Mouse (Mus musculus) kidney, embryonic 14.5 days (tissue): ENCODE data around the gene Zer1. TPM values are rescaled to one million over a fixed set of nuclear protein-coding genes. Genes with fewer than 3 reads are reported as not detected.

Experiments
- ATAC-seq: fragments of 200-750 bp; cut with Nextera tagmentation; 2 replicates; pipeline ENCODE4 v1.8.0; 2017; ENCODE audit warnings: moderate number of reproducible peaks, mild to moderate bottlenecking, moderate TSS enrichment, moderate library complexity; ENCODE audit not compliant: low FRiP score, low TSS enrichment
- H3K27ac ChIP-seq: fragments of 300-500 bp; sonication (generic); 2 replicates; pipeline ENCODE4 v1.5.1; 2014; ENCODE audit warnings: low read depth, mild to moderate bottlenecking, low read length, moderate library complexity, mixed read lengths
- H3K27me3 ChIP-seq: fragments of 300-500 bp; sonication (generic); 2 replicates; pipeline ENCODE4 v1.6.1; 2014; ENCODE audit warnings: mild to moderate bottlenecking, low read length; ENCODE audit not compliant: control insufficient read depth, insufficient read depth
- H3K36me3 ChIP-seq: fragments of 300-500 bp; sonication (generic); 2 replicates; pipeline ENCODE4 v1.6.1; 2014; ENCODE audit warnings: low read length, mixed read lengths; ENCODE audit not compliant: control insufficient read depth, insufficient read depth
- H3K4me1 ChIP-seq: fragments of 300-500 bp; sonication (generic); 2 replicates; pipeline ENCODE4 v1.6.1; 2014; ENCODE audit warnings: low read length, mixed read lengths; ENCODE audit not compliant: control insufficient read depth, insufficient read depth
- H3K4me2 ChIP-seq: fragments of 300-500 bp; sonication (generic); replicated peaks from 2 replicates; pipeline ENCODE4 v1.6.1; 2014; ENCODE audit warnings: low read depth, mild to moderate bottlenecking, low read length
- H3K4me3 ChIP-seq: fragments of 300-500 bp; sonication (generic); 2 replicates; pipeline ENCODE4 v1.5.1; 2014; ENCODE audit warnings: mild to moderate bottlenecking, low read length
- H3K9ac ChIP-seq: fragments of 300-500 bp; sonication (generic); 2 replicates; pipeline ENCODE4 v1.6.1; 2014; ENCODE audit warnings: low read depth, mild to moderate bottlenecking, low read length, moderate library complexity
- H3K9me3 ChIP-seq: fragments of 300-500 bp; sonication (generic); 2 replicates; pipeline ENCODE4 v1.6.1; 2016; ENCODE audit warnings: low read length; ENCODE audit not compliant: control insufficient read depth
- WGBS: fragments of 180-500 bp; shearing (Covaris S2); extraction: QIAGEN DNeasy Blood & Tissue Kit; methylation state at CpG from one replicate; pipeline ENCODE4 v1.1.7; 2014; 5-methylcytosine and 5-hydroxymethylcytosine counted together
- polyA plus RNA-seq: library from polyadenylated mRNA; unstranded; fragments of >200 nt; fragmentation: Nextera tagmentation; extraction: Ambion mirVana; gene quantifications from 2 replicates; pipeline ENCODE4 v1.2.1, GENCODE M21; 2014

Gene Zer1
- polyA plus RNA-seq, 1 experiment from 2014 or later, result 11.9 TPM

- H3K9ac ChIP-seq, result peak overlapping the region; percentile 97
- H3K4me1 ChIP-seq, result peaks cover 22% of the 10 kb centered on the region
- H3K4me3 ChIP-seq, result peak overlapping the region; percentile 100
- H3K27me3 ChIP-seq, result no peaks in the 10 kb centered on the region
- ATAC-seq, result peak; percentile 93
- H3K9me3 ChIP-seq, result no peaks in the 10 kb centered on the region
- H3K4me2 ChIP-seq, result peak overlapping the region; percentile 44
- peaks cover 29% of the 10 kb centered on the region for H3K36me3 ChIP-seq
- H3K27ac ChIP-seq, result peak overlapping the region; percentile 99
- under 1% methylated on average over 65 of the region's 101 CpGs for WGBS
Measured at GRCm38 (mm10) chr2:30066046-30066901, 58.1 kb downstream of the Zer1 start.

GRCm38 (mm10) chr2:30064298-30064697 is 60.1 kb downstream of the Zer1 start:
- H3K4me3 ChIP-seq, result no peak overlapping the region
- H3K9ac ChIP-seq, result peak overlapping the region; percentile 73; the same call in 1 of the 2 replicates
- no peak overlapping the region for H3K27ac ChIP-seq
- WGBS, result 47% methylated on average over 3 of the region's 3 CpGs
- H3K36me3 ChIP-seq, result peaks cover 15% of the 10 kb centered on the region
- no peaks in the 10 kb centered on the region for H3K27me3 ChIP-seq
- peaks cover 22% of the 10 kb centered on the region for H3K4me1 ChIP-seq
- H3K9me3 ChIP-seq, result no peaks in the 10 kb centered on the region
- peak overlapping the region; percentile 86 for H3K4me2 ChIP-seq
- no peak for ATAC-seq

- Histone ChIP-seq H3K9ac (peak overlapping the region; percentile 73), H3K4me2 (peak overlapping the region; percentile 86), H3K27me3 (no peaks in the 10 kb centered on the region), H3K4me1 (peaks cover 22% of the 10 kb centered on the region), H3K27ac (no peak overlapping the region; the same call in 1 of the 2 replicates), H3K9me3 (no peaks in the 10 kb centered on the region), H3K36me3 (peaks cover 10% of the 10 kb centered on the region), H3K4me3 (peak overlapping the region; percentile 68)
- WGBS, result 7% methylated on average over 3 of the region's 3 CpGs
- no peak for ATAC-seq
Measured at GRCm38 (mm10) chr2:30063791-30064190, 60.6 kb downstream of the Zer1 start.

- no peak for ATAC-seq
- no peaks in the 10 kb centered on the region for H3K9me3 ChIP-seq
Measured at GRCm38 (mm10) chr2:30063235-30063634, 61.1 kb downstream of the Zer1 start.

GRCm38 (mm10) chr2:30062249-30063093 is 61.9 kb downstream of the Zer1 start:
- Histone ChIP-seq H3K27ac (peak overlapping the region; percentile 95), H3K4me3 (peak overlapping the region; percentile 68), H3K27me3 (no peaks in the 10 kb centered on the region), H3K9ac (peak overlapping the region; percentile 73), H3K36me3 (no peaks in the 10 kb centered on the region), H3K4me2 (peak overlapping the region; percentile 86), H3K9me3 (no peaks in the 10 kb centered on the region), H3K4me1 (peaks cover 15% of the 10 kb centered on the region)
- peak; percentile 25; the same call in 1 of the 2 replicates for ATAC-seq
- under 1% methylated on average over 40 of the region's 40 CpGs for WGBS

More at GRCm38 (mm10) chr2:30063235-30063634, 61.1 kb downstream of the Zer1 start:
- H3K9ac ChIP-seq, result peak overlapping the region; percentile 73
- peaks cover 4% of the 10 kb centered on the region for H3K36me3 ChIP-seq
- no peaks in the 10 kb centered on the region for H3K27me3 ChIP-seq
- peaks cover 18% of the 10 kb centered on the region for H3K4me1 ChIP-seq
- H3K4me3 ChIP-seq, result peak overlapping the region; percentile 68
- 2% methylated on average over 8 of the region's 8 CpGs for WGBS
- H3K4me2 ChIP-seq, result peak overlapping the region; percentile 86
- peak overlapping the region; percentile 95 for H3K27ac ChIP-seq

- H3K27ac ChIP-seq, result peak overlapping the region; percentile 95
- peak overlapping the region; percentile 73 for H3K9ac ChIP-seq
- H3K27me3 ChIP-seq, result no peaks in the 10 kb centered on the region
- peaks cover 19% of the 10 kb centered on the region for H3K4me1 ChIP-seq
- WGBS, result 9% methylated on average over 36 of the region's 37 CpGs
- H3K4me2 ChIP-seq, result peak overlapping the region; percentile 86
- H3K9me3 ChIP-seq, result no peaks in the 10 kb centered on the region
- no peaks in the 10 kb centered on the region for H3K36me3 ChIP-seq
- ATAC-seq, result peak; percentile 2; the same call in 1 of the 2 replicates
- peak overlapping the region; percentile 68 for H3K4me3 ChIP-seq
Measured at GRCm38 (mm10) chr2:30061215-30062166, 62.9 kb downstream of the Zer1 start.

GRCm38 (mm10) chr2:30058418-30058817 is 66.0 kb downstream of the Zer1 start:
- Histone ChIP-seq H3K27me3 (no peaks in the 10 kb centered on the region), H3K27ac (no peak overlapping the region), H3K9ac (no peak overlapping the region), H3K36me3 (no peaks in the 10 kb centered on the region), H3K4me3 (no peak overlapping the region), H3K4me1 (peaks cover 9% of the 10 kb centered on the region), H3K4me2 (no peak overlapping the region), H3K9me3 (no peaks in the 10 kb centered on the region)
- WGBS, result 72% methylated on average over 5 of the region's 5 CpGs
- ATAC-seq, result no peak

- H3K4me3 ChIP-seq, result no peak within 1 kb of the TSS
- ATAC-seq, result no peak
- no peaks in the 10 kb centered on the region for H3K9me3 ChIP-seq
- H3K36me3 ChIP-seq, result no peaks in the 10 kb centered on the region
- H3K4me2 ChIP-seq, result no peak within 1 kb of the TSS
- H3K9ac ChIP-seq, result no peak within 1 kb of the TSS
- H3K27ac ChIP-seq, result no peak within 1 kb of the TSS
- 43% methylated on average over 12 of the region's 12 CpGs for WGBS
- no peaks in the 10 kb centered on the region for H3K27me3 ChIP-seq
- H3K4me1 ChIP-seq, result peaks cover 4% of the 10 kb centered on the region; the same call in 1 of the 2 replicates
Measured at GRCm38 (mm10) chr2:30057223-30057904, 67.0 kb downstream of the Zer1 start, which contains the start of gene Set. Set (plus strand) TSS chr2:30057378.
